Mouse (Mus musculus) lung, postnatal 25 days (tissue): Measurements from ENCODE around the gene Mctp1.
A peak's percentile ranks its signal among the peaks of the same experiment; 100 is the strongest.

Experiments used
- DNase-seq: peaks from one replicate; pipeline ENCODE4 v3.0.0; 2022; ENCODE audit warnings: low spot score

The Mctp1 gene

DNA sequence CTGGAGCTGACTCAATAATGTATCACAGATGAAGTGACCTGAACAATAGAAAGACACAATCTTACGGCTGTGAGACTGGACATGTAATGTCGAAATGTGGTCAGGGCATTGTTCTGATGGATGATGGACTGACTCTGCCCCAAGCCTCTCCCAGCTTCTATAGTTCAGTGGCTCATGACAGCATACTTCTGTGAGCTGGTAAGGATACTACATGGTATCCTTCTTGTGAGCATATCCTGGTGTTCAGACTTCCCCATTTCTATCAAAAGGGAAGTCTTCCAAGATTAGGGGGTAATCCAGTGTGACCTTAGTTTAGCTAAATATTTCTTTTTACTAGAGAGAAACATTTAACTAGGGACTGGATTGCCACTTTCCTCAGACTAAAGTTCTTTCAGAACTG lies 227.2 kb downstream of the Mctp1 start:
- DNase-seq = no peak

- no peak for DNase-seq
Measured at GRCm38 (mm10) chr13:76620111-76620510, 235.8 kb downstream of the Mctp1 start.

DNA sequence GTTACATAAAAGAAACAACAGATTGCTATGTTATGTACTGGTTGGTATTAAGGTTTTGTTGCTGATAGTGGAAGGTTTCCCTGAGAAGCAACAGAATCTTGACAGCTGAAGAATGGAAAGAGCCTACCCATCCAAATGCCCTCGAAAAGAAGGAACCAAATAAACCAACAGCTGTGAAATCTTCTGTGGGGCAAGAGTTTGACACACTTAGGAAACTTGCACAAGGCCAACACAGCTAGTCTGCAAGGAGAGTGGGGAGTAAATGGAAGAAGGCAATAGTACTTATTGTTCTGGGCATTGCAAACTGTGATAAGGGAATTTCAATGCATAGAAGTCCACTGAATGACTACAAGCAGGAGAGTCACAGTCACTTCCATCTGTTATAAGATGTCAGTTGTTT lies 236.2 kb downstream of the Mctp1 start:
- DNase-seq = no peak

DNA sequence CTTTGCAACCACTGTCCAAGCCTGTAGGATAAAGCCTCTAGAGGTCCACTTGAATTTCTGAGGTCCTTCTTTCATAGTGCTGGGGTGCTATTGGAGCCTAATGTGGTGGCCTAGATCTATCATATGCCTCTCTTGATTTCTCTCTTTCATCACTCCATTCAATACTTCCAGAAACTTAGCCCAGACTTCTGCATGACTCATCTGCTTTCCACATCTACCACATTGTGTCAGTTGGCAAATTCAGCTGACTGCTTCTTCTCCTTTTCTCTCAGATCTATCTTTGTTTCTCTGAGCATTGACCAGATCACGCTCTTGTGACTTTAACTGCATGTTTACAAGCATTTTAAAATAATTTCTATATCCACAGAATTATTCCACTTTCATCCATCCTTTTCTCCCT lies 249.4 kb downstream of the Mctp1 start:
- peak; percentile 31 for DNase-seq

DNA sequence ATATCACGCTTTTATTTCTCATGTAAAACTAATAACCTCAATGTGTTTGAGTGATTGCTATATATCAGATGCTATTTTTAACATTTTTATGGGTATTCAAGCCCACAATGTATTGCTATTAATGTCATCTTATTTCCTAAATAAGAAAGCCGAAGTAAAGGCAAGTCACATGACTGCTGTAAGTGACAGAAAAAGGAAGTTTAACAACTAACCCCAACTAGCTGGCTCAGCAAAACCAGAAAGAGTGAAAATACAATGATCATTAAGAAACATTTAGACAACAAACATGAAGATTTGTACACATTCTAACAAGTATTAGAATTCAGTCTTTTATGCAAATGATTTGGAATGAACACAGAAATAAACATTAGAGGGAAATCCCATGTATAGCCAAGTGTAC lies 253.9 kb downstream of the Mctp1 start:
- no peak for DNase-seq

GRCm38 (mm10) chr13:76659523-76659922 lies 275.2 kb downstream of the Mctp1 start:
- DNase-seq = no peak

DNA sequence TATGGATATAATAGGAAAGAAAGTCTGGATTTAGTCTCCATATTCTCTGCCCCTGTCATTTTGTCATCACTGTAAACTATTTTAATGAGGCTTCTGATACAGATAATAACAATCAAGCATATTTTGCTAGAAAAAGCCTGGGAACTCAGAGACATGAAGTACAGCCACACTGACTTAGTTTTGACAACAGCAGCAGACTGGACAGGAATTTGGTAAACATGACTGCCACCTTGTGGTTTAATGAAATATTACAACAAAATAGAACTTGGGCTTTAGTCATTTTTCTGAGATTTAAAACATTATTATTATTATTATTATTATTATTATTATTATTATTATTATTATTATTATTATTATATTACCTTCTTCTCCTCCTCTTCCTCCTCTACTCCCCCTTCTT lies 297.0 kb downstream of the Mctp1 start:
- peak; percentile 12 for DNase-seq

DNA sequence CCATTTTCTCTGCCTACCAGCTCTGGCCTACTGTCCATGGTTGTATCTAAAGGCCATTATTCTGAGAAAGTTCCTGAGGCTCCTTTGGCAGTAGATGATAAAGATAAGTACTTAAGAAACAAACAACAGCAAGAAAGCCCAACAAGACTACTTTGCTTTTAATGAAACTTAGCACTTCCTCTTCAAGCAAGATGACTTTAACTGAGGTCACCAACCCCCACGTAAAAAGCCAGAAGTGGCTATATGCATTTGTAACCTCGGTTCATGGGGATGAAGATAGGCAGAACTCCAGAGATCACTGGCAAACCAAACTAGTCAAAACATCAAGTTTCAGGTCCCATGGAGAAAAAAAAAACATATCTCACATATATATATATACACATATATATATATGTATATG lies 305.0 kb downstream of the Mctp1 start:
- DNase-seq = no peak

GRCm38 (mm10) chr13:76690143-76690542 lies 305.8 kb downstream of the Mctp1 start:
- DNase-seq = no peak

- no peak for DNase-seq
Measured at GRCm38 (mm10) chr13:76690697-76691096, 306.4 kb downstream of the Mctp1 start.

- DNase-seq = no peak
Measured at GRCm38 (mm10) chr13:76734013-76734412, 349.7 kb downstream of the Mctp1 start.

DNA sequence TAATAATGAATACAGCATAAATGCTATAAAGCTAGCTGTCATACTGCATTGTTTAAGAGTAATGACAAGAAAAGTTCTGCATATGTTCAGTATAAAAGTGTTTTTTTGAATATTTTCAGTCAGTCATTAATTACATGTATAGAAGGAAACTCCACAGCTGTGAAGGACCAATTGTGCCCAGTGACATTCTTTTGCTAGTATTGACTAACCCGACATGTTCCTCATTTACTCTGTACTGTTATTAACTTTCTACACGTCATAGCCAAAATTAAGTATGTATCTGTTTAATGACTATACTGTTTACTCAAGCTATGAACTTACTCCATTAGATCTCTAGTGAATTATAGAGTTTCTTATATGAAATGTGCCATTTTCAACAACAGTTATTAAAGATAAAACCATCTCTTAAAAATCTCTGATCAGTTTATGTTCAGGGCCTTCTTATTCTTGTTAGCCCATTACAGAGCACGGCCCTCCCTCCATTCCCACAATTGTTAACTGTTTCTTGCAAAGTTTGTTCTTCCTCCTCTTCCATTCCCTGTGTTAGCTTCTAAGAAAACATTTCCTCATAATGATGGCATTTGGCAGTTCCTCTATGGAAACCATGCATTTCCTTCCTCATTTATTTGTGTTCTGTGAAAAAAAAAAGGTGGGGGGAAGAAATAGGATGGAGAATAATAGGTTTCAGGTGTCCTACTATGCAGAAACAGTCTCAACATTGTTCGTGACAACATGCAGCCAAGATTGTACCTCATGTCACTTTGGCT lies 366.5 kb downstream of the Mctp1 start:
- DNase-seq = no peak

GRCm38 (mm10) chr13:76759832-76760490 lies 375.6 kb downstream of the Mctp1 start:
- peak; percentile 25 for DNase-seq

GRCm38 (mm10) chr13:76799662-76800061 lies 415.3 kb downstream of the Mctp1 start:
- DNase-seq = no peak

- DNase-seq = no peak
Measured at GRCm38 (mm10) chr13:76801126-76801632, 416.8 kb downstream of the Mctp1 start.

- DNase-seq = no peak
Measured at GRCm38 (mm10) chr13:76802051-76802728, 417.9 kb downstream of the Mctp1 start.

DNA sequence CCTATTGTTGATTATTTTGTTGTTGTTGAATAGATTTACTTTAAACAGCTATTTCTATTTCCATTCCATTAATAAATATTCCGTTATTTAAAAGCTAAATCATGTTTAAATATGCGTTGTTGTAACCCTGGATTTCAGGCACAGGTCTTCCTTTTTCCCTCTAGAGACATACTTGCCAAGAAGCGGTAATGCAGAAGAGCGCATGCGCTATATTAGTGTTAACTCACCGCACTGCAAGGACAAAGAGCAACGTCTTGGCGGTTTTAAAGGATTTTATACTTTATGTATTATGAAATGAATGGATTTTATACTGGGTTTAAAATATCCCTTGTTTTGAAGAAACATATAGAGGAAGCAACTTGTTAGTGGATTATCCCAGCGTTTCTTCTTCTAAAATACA lies 418.6 kb downstream of the Mctp1 start:
- DNase-seq = no peak

DNA sequence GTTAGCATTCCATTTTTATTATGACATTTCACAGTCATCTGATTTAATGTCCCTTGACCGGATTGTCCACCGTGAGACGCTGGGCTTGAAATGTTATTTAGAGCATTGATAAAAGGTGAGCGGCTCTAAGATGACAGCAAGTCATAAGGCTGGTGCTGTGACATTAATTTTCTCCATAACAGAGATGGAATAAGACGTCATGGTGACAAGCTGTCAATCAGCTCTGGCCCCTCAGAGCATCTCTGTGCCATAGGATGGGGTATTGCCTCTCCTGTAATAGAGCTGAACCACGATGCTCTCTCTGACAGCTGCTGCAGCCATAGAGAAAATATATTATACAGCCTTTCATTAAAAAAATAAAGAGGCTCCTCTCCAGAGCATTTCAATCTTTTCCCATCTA lies 419.5 kb downstream of the Mctp1 start:
- DNase-seq = no peak

- no peak for DNase-seq
Measured at GRCm38 (mm10) chr13:76808871-76809390, 424.6 kb downstream of the Mctp1 start.

DNA sequence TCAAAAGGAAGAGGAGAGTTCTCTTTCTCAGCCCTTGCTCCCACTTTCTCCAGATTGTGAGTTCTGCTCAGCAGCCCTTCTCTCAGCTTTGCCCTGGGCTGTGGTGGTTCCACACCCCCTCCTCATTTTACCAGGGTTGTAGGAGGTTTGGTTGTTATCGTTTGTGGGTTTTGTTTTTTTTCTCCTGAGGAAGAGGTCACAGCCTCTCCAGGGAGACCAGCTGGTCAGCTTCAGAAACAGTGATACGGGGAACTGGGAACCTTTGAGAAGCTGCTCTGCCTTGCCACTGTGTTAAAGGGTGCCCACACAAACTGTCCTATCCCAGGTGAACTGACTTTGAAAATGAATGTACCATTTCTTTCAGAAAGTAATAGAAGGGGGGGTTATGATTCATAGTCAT lies 425.5 kb downstream of the Mctp1 start:
- DNase-seq = no peak

- DNase-seq = no peak
Measured at GRCm38 (mm10) chr13:76810496-76810939, 426.2 kb downstream of the Mctp1 start.

GRCm38 (mm10) chr13:76823083-76823482 lies 438.7 kb downstream of the Mctp1 start:
- no peak for DNase-seq
